Mouse (Mus musculus): ENCODE measurements around the gene Eogt.

Gene Eogt

DNA sequence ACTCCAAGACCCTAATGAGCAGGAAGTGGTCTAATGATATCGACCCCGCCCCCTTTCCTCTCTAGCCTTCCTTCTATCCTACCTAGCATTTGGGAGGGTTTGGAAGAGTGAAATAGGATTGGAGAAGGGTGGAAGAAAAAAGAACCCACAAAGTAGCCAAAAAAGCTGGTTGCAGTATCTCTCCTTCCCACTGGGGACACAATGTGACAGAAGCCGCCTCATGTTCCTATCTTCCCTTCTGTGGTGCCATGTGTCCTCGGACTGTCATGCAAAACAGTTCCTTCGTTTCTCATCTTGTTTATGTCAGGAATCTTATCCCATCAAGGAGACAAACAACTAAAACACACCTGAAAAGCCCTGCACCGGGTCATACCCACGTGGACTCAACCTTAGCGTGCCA lies 42.9 kb downstream of the Eogt start:
- peak; percentile 26 for DNase-seq (ENCODE audit: low read depth, low spot score)

DNA sequence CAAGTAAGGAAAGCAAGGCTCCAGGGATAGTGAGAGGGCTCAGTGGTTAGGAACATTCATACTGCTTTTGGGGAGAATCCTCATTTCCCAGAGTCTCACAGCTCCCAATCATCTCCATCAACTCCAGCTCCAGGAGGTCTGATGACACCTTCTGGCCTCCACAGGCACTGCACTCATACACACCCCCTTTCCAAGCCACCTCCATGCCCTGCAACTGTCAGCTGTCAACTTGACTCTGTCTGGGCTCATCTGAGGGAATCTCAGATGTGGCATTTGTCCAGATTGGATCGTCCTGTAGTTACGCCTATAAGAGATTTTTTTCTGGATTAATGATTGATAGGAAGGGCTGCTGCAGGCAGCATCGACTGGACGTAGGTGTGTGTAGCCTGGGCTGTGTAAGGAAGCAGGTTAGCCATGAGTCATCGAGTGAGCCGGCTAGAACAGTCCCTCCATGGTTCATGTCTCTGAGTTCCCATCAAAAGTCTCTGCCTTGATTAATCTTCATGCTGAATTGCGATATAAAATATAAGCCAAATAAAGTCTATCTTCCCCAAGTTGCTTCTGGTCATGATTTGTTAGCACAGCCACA lies 44.6 kb downstream of the Eogt start:
- DNase-seq (ENCODE audit: low read depth, low spot score): peak; percentile 70

DNA sequence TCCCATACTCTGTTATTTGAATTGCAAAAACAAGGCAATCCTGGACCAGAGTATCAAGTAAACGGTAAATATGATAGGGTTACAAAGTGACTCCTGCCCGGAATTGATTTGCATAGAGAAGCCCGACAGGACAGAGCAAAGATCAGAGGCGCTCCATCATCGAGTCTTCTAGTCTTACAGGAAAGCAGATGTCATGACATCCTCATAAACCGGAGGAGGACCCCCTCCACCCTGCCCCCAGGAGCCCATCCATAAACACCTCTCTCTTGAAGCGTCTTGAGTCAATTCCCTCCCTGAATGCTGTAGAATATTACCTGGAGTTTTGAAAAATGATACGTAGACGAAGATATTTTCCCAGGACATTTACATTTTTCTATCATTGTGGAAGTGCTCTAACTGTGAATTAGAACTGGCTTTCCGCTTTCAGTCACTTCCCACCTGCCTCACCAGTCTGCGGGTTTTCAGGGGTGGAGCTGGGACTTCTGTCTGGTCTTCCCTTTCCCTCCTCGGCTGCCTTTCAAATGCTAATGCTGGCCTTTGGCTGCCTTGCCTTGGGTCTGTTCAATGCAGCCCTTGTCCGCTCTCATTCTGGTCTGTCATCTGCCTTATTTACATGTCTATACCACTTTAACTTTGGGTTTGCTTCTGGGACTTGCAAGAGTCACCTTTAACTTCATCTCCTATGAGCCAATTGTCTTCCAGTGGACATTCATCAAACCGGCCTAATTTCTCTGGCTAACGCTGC lies 46.9 kb downstream of the Eogt start:
- DNase-seq (ENCODE audit: low read depth, low spot score): peak; percentile 98

DNA sequence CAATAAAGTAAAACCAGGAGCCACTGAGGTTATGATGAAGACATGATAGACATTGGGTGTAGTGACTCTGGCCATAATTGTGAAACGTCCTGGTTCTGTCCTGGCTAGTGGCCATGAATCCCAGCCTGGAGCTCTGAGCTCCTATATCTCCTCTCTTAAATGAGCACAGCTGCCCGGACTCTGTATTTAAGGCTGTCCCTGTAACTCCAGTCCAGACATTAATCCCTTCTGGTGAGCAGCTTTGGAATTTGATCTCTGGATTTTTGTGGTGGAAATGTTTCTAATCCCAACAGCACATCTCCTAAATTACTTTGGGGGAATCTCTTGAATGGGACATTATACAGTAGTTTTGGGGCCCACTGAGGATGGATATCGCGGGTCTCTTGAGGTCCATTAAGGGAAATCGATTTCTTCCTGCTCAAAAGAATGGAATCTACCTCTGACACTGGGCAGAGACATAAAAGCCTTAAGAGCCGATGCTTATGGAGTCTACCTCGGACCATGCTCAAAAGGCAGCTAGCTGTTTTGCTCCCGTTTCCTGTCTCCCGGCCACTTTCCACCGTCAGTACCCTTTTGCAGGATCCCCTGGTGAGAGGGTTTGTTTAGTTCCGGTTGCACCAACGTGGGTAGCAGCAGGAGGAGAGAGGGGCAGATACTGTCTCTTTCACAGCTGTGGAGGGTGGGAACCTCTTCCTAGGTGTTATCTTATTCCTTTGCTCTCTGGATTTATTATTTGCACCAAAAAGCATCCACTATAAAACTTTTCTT lies 47.6 kb downstream of the Eogt start:
- peak; percentile 71 for DNase-seq (ENCODE audit: low read depth, low spot score)

DNA sequence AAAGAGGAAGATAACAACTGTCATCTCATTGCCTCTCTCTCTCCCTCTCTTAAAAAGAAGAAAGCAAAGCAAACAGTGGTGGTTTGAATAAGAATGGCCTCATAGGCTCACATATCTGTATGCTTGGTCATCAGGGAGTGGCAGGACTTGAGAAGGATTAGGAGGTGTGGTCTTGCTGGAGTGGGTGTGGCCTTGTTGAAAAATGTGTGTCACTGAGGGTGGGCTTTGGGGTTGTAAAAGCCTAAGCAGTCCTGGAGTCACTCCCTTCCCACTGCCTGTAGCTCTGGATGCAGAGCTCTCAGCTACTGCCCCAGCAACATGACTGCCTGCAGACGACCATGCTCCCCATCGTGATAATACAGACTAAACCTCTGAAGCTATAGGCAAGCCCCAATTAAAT lies 66.6 kb downstream of the Eogt start:
- DNase-seq (ENCODE audit: low read depth, low spot score): peak; percentile 83

DNA sequence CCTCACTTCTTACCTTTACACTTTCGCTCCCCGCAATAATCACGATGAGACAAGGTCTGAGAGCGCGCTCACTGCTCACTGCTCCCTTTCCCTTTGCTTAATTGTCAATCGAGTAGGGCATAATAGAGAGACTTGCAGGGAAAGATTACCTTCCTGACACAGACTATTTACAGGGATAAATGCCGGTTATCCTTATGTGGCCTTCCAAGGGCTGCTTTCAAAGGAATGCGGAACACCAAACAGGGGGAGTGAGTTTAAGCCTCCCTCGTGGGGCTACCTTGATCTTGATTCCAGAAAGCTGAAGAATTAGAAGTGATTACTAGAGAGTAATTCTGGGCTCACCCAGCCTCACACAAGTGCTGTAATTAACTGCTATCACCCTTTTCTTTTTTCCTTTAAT lies 69.0 kb downstream of the Eogt start:
- DNase-seq (ENCODE audit: low read depth, low spot score): no peak

DNA sequence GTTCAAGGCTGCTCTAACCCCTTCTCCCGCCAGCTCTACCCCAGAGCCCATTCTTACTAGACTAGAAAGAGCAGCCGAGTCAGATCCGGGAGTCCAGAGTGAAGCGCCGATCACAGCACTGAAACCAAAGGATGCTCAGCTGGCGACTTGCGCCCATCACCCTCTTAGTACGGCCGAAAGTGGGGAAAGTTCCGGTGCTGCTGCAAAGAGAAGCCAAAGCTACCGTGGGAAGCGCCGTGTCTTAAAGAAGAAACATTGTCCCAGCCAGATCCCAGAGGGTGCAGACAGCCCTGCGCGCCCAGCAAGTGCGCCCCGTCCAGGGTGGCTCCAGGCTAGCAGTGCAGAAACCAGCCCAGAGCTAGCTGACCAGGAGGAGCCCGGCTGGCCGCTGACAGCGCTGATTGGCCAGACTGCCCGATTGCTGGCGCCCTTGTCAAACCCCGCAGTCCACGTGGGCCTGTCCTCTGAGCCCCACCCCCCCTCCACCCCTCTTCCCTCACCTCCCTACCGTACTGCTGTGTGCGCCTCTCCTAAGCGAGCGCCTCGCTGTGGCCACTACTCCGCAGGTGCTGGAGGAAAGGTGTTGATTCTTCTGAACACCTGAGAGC lies 88.8 kb downstream of the Eogt start, which contains the start of gene Fam19a4:
Gene Fam19a4, minus strand, starts transcription at position 340 of the 608 bp plus-strand sequence.
- peak; percentile 69 for DNase-seq (ENCODE audit: low read depth, low spot score)
